Mouse (Mus musculus): Measurements from ENCODE around the gene Olfr10. TPM values are rescaled to one million over a fixed set of nuclear protein-coding genes. Genes with fewer than 3 reads are reported as not detected.

Gene Olfr10
- not detected in 2 replicates for polyA plus RNA-seq (2011; ENCODE audit: insufficient read depth, insufficient read length, low read depth, missing spikeins)

GRCm38 (mm10) chr11:49304441-49304840 lies at the start of gene Olfr10:
Gene Olfr10, plus strand, starts transcription at chr11:49304741.
- no peaks in the 10 kb centered on the region for H3K27me3 ChIP-seq (ENCODE audit: control insufficient read depth, insufficient read depth, low read length, poor library complexity, severe bottlenecking)
- no peak within 1 kb of the TSS for H3K9ac ChIP-seq (ENCODE audit: low read depth, poor library complexity, severe bottlenecking)
- H3K4me3 ChIP-seq (ENCODE audit: low read depth, low read length) = no peak within 1 kb of the TSS
- H3K36me3 ChIP-seq (ENCODE audit: control insufficient read depth, insufficient read depth, low read length, poor library complexity, severe bottlenecking) = no peaks in the 10 kb centered on the region
- no peaks in the 10 kb centered on the region for H3K9me3 ChIP-seq (replicated peaks; ENCODE audit: control insufficient read depth, insufficient read depth, low read length, poor library complexity, severe bottlenecking)
- no peaks in the 10 kb centered on the region for H3K4me1 ChIP-seq (ENCODE audit: control insufficient read depth, insufficient read depth, low read length)
- H3K27ac ChIP-seq (ENCODE audit: insufficient read depth, low read length) = no peak within 1 kb of the TSS
- TF ChIP-seq EP300 (IDR thresholded peaks at IDR 0.05; ENCODE audit: insufficient read depth, low read depth, low read length) = no peak

DNA sequence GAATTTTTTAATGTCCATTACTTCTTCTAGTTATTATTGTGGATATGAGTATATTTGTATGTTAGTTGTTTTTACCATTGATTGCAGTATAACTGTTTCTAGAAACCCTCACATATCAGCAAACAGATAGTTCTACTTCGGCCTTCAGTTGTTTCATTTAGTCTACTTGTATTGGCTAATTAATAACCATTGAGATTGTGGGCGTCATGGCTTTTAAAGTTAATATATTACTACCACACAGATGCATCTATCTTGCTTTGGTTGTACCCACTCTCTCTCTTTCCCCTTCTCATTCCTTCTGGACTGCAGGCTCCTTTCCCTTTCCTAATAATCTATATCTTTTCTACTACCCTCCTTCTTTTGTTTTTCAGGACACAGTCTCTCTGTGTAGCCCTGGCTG lies 45.2 kb upstream of the Olfr10 start:
- H3K36me3 ChIP-seq (ENCODE audit: control insufficient read depth, insufficient read depth, low read length, poor library complexity, severe bottlenecking) = no peaks in the 10 kb centered on the region
- no peak overlapping the region for H3K27ac ChIP-seq (ENCODE audit: insufficient read depth, low read length)
- TF ChIP-seq EP300 (IDR thresholded peaks at IDR 0.05; ENCODE audit: insufficient read depth, low read depth, low read length) (no peak), CTCF (IDR thresholded peaks at IDR 0.05; ENCODE audit: low read depth, low read length) (no peak), POLR2A (IDR thresholded peaks at IDR 0.05; ENCODE audit: insufficient read depth, low read length) (no peak)
- no peak overlapping the region for H3K4me3 ChIP-seq (ENCODE audit: low read depth, low read length)
- H3K9me3 ChIP-seq (replicated peaks; ENCODE audit: control insufficient read depth, insufficient read depth, low read length, poor library complexity, severe bottlenecking) = no peaks in the 10 kb centered on the region
- no peaks in the 10 kb centered on the region for H3K27me3 ChIP-seq (ENCODE audit: control insufficient read depth, insufficient read depth, low read length, poor library complexity, severe bottlenecking)
- no peaks in the 10 kb centered on the region for H3K4me1 ChIP-seq (ENCODE audit: control insufficient read depth, insufficient read depth, low read length)
- no peak overlapping the region for H3K9ac ChIP-seq (ENCODE audit: low read depth, poor library complexity, severe bottlenecking)

GRCm38 (mm10) chr11:49259829-49260228 lies 44.7 kb upstream of the Olfr10 start:
- Histone ChIP-seq H3K4me3 (ENCODE audit: low read depth, low read length) (no peak overlapping the region), H3K9me3 (replicated peaks; ENCODE audit: control insufficient read depth, insufficient read depth, low read length, poor library complexity, severe bottlenecking) (no peaks in the 10 kb centered on the region), H3K36me3 (ENCODE audit: control insufficient read depth, insufficient read depth, low read length, poor library complexity, severe bottlenecking) (no peaks in the 10 kb centered on the region), H3K9ac (ENCODE audit: low read depth, poor library complexity, severe bottlenecking) (no peak overlapping the region), H3K27ac (ENCODE audit: insufficient read depth, low read length) (no peak overlapping the region), H3K4me1 (ENCODE audit: control insufficient read depth, insufficient read depth, low read length) (no peaks in the 10 kb centered on the region), H3K27me3 (ENCODE audit: control insufficient read depth, insufficient read depth, low read length, poor library complexity, severe bottlenecking) (no peaks in the 10 kb centered on the region)
- no peak for TF ChIP-seq EP300 (IDR thresholded peaks at IDR 0.05; ENCODE audit: insufficient read depth, low read depth, low read length)
- TF ChIP-seq POLR2A (IDR thresholded peaks at IDR 0.05; ENCODE audit: insufficient read depth, low read length) = no peak
- no peak for TF ChIP-seq CTCF (IDR thresholded peaks at IDR 0.05; ENCODE audit: low read depth, low read length)

DNA sequence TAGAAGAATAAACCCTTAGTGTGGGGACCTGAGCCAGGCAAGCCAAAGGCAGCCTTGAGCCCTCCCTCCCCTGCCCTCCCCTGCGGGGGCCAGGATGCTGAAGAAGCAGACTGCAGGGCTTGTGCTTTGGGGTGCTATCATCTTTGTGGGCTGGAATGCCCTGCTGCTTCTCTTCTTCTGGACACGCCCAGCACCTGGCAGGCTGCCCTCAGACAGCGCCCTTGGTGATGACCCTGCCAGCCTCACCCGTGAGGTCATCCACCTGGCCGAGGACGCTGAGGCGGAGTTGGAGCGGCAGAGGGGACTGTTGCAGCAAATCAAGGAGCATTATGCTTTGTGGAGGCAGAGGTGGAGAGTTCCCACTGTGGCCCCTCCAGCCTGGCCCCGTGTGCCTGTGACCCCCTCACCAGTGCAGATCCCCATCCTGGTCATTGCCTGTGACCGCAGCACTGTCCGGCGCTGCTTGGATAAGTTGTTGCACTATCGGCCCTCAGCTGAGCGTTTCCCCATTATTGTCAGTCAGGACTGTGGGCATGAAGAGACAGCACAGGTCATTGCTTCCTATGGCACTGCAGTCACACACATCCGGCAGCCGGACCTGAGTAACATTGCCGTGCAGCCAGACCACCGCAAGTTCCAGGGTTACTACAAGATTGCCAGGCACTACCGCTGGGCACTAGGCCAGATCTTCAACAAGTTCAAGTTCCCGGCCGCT lies 43.8 kb upstream of the Olfr10 start:
- Histone ChIP-seq H3K27me3 (ENCODE audit: control insufficient read depth, insufficient read depth, low read length, poor library complexity, severe bottlenecking) (no peaks in the 10 kb centered on the region), H3K4me1 (ENCODE audit: control insufficient read depth, insufficient read depth, low read length) (no peaks in the 10 kb centered on the region), H3K36me3 (ENCODE audit: control insufficient read depth, insufficient read depth, low read length, poor library complexity, severe bottlenecking) (no peaks in the 10 kb centered on the region), H3K9me3 (replicated peaks; ENCODE audit: control insufficient read depth, insufficient read depth, low read length, poor library complexity, severe bottlenecking) (no peaks in the 10 kb centered on the region), H3K27ac (ENCODE audit: insufficient read depth, low read length) (no peak overlapping the region), H3K4me3 (ENCODE audit: low read depth, low read length) (peak overlapping the region; percentile 13), H3K9ac (ENCODE audit: low read depth, poor library complexity, severe bottlenecking) (no peak overlapping the region)
- TF ChIP-seq CTCF (IDR thresholded peaks at IDR 0.05; ENCODE audit: low read depth, low read length) (no peak), POLR2A (IDR thresholded peaks at IDR 0.05; ENCODE audit: insufficient read depth, low read length) (no peak), EP300 (IDR thresholded peaks at IDR 0.05; ENCODE audit: insufficient read depth, low read depth, low read length) (no peak)

DNA sequence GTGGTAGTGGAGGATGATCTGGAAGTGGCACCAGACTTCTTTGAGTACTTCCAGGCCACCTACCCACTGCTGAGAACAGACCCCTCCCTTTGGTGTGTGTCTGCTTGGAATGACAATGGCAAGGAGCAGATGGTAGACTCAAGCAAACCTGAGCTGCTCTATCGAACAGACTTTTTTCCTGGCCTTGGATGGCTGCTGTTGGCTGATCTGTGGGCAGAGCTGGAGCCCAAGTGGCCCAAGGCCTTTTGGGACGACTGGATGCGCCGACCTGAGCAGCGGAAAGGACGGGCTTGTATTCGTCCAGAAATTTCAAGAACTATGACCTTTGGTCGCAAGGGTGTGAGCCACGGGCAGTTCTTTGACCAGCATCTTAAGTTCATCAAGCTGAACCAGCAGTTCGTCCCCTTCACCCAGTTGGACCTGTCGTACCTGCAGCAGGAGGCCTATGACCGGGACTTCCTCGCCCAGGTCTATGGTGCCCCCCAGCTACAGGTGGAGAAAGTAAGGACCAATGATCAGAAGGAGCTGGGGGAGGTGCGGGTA lies 43.2 kb upstream of the Olfr10 start:
- Histone ChIP-seq H3K4me3 (ENCODE audit: low read depth, low read length) (peak overlapping the region; percentile 13), H3K36me3 (ENCODE audit: control insufficient read depth, insufficient read depth, low read length, poor library complexity, severe bottlenecking) (no peaks in the 10 kb centered on the region), H3K4me1 (ENCODE audit: control insufficient read depth, insufficient read depth, low read length) (no peaks in the 10 kb centered on the region), H3K27ac (ENCODE audit: insufficient read depth, low read length) (no peak overlapping the region), H3K9ac (ENCODE audit: low read depth, poor library complexity, severe bottlenecking) (no peak overlapping the region), H3K9me3 (replicated peaks; ENCODE audit: control insufficient read depth, insufficient read depth, low read length, poor library complexity, severe bottlenecking) (no peaks in the 10 kb centered on the region), H3K27me3 (ENCODE audit: control insufficient read depth, insufficient read depth, low read length, poor library complexity, severe bottlenecking) (no peaks in the 10 kb centered on the region)
- no peak for TF ChIP-seq CTCF (IDR thresholded peaks at IDR 0.05; ENCODE audit: low read depth, low read length)
- no peak for TF ChIP-seq EP300 (IDR thresholded peaks at IDR 0.05; ENCODE audit: insufficient read depth, low read depth, low read length)
- no peak for TF ChIP-seq POLR2A (IDR thresholded peaks at IDR 0.05; ENCODE audit: insufficient read depth, low read length)

GRCm38 (mm10) chr11:49262286-49262685 lies 42.3 kb upstream of the Olfr10 start:
- Histone ChIP-seq H3K9ac (ENCODE audit: low read depth, poor library complexity, severe bottlenecking) (no peak overlapping the region), H3K4me1 (ENCODE audit: control insufficient read depth, insufficient read depth, low read length) (no peaks in the 10 kb centered on the region), H3K36me3 (ENCODE audit: control insufficient read depth, insufficient read depth, low read length, poor library complexity, severe bottlenecking) (no peaks in the 10 kb centered on the region), H3K27me3 (ENCODE audit: control insufficient read depth, insufficient read depth, low read length, poor library complexity, severe bottlenecking) (no peaks in the 10 kb centered on the region), H3K4me3 (ENCODE audit: low read depth, low read length) (no peak overlapping the region), H3K9me3 (replicated peaks; ENCODE audit: control insufficient read depth, insufficient read depth, low read length, poor library complexity, severe bottlenecking) (no peaks in the 10 kb centered on the region), H3K27ac (ENCODE audit: insufficient read depth, low read length) (no peak overlapping the region)
- no peak for TF ChIP-seq POLR2A (IDR thresholded peaks at IDR 0.05; ENCODE audit: insufficient read depth, low read length)
- no peak for TF ChIP-seq CTCF (IDR thresholded peaks at IDR 0.05; ENCODE audit: low read depth, low read length)
- TF ChIP-seq EP300 (IDR thresholded peaks at IDR 0.05; ENCODE audit: insufficient read depth, low read depth, low read length) = no peak
